Mouse (Mus musculus) embryonic stem cell, embryonic (primary cell): ENCODE measurements at regions not wholly inside any gene's neighbourhood (a gene's known extent, or its start where the extent isn't known, plus 50 kb on each side); places are given as distances from the start of the nearest gene placed in this dataset.

Experiments used
- CTCF ChIA-PET, 4 experiments: fragments of 300-600 bp in 2 of 4; fragments of 350-600 bp in 2 of 4; sonication (Branson Sonifier 250); formaldehyde crosslinking; loops; one replicate each; lab custom pipeline; 2022; ENCODE audit warnings: inconsistent platforms in 2 of 4; lab: Charles Lee
- POLR2A ChIA-PET, 4 experiments: fragments of 300-600 bp in 2 of 4; fragments of 350-600 bp in 2 of 4; sonication (Branson Sonifier 250); formaldehyde crosslinking; loops; one replicate each; lab custom pipeline; 2022; ENCODE audit warnings: antibody characterized with exemption in 4 of 4, inconsistent platforms in 1 of 4; lab: Charles Lee

GRCm38 (mm10) chr14:98768845-98769244, 225.3 kb downstream of the Rpl36a-ps1 start:
- CTCF ChIA-PET: no interaction called here

GRCm38 (mm10) chr14:98767481-98767880, 226.6 kb downstream of the Rpl36a-ps1 start:
- CTCF ChIA-PET: no interaction called here
- POLR2A ChIA-PET: no interaction called here

More at GRCm38 (mm10) chr14:98768845-98769244, 225.3 kb downstream of the Rpl36a-ps1 start:
- POLR2A ChIA-PET: no interaction called here

GRCm38 (mm10) chr14:98765358-98765757, 228.8 kb downstream of the Rpl36a-ps1 start:
- ChIA-PET POLR2A (no interaction called here), CTCF (no interaction called here)

- POLR2A ChIA-PET: no interaction called here
- CTCF ChIA-PET: interaction anchor here in 2 of 4 experiments (0.6 kb wide), 2 partner anchors 136 to 879 kb away, joined by 3 to 6 read pairs; no protein-coding TSS in a partner anchor
These were observed 243.4 kb downstream of the Rpl36a-ps1 start for GRCm38 (mm10) chr14:98750766-98751165.

- CTCF ChIA-PET: no interaction called here
- POLR2A ChIA-PET: no interaction called here
These were observed 244.8 kb downstream of the Rpl36a-ps1 start for GRCm38 (mm10) chr14:98749086-98750027.

- POLR2A ChIA-PET: no interaction called here
- CTCF ChIA-PET: no interaction called here
These were observed 246.9 kb downstream of the Rpl36a-ps1 start for GRCm38 (mm10) chr14:98747159-98747775.

- POLR2A ChIA-PET: interaction anchor here in 1 of 4 experiments (0.6 kb wide), 1 partner anchor 86 kb away, joined by 3 read pairs; no protein-coding TSS in a partner anchor
- CTCF ChIA-PET: no interaction called here
These were observed 263.7 kb downstream of the Rpl36a-ps1 start for GRCm38 (mm10) chr14:98730375-98730774.

- CTCF ChIA-PET: no interaction called here
- POLR2A ChIA-PET: no interaction called here
These were observed 265.3 kb downstream of the Rpl36a-ps1 start for GRCm38 (mm10) chr14:98728863-98729262.

GRCm38 (mm10) chr14:98722481-98722880, 271.6 kb downstream of the Rpl36a-ps1 start:
- ChIA-PET POLR2A (no interaction called here), CTCF (no interaction called here)

- ChIA-PET CTCF (no interaction called here), POLR2A (no interaction called here)
These were observed 273.1 kb downstream of the Rpl36a-ps1 start for GRCm38 (mm10) chr14:98721033-98721432.

GRCm38 (mm10) chr14:98708045-98708444, 286.1 kb downstream of the Rpl36a-ps1 start:
- ChIA-PET CTCF (no interaction called here), POLR2A (no interaction called here)

GRCm38 (mm10) chr14:98707574-98707973, 286.5 kb downstream of the Rpl36a-ps1 start:
- POLR2A ChIA-PET: no interaction called here
- CTCF ChIA-PET: no interaction called here

GRCm38 (mm10) chr14:98703289-98703688, 290.8 kb downstream of the Rpl36a-ps1 start:
- ChIA-PET POLR2A (no interaction called here), CTCF (no interaction called here)

GRCm38 (mm10) chr14:98656533-98656932, 337.6 kb downstream of the Rpl36a-ps1 start:
- POLR2A ChIA-PET: no interaction called here
- CTCF ChIA-PET: no interaction called here

- POLR2A ChIA-PET: no interaction called here
- CTCF ChIA-PET: no interaction called here
These were observed 339.8 kb downstream of the Rpl36a-ps1 start for GRCm38 (mm10) chr14:98654191-98654809.

GRCm38 (mm10) chr14:98651221-98651620, 342.9 kb downstream of the Rpl36a-ps1 start:
- ChIA-PET CTCF (no interaction called here), POLR2A (no interaction called here)

GRCm38 (mm10) chr14:98650520-98650919, 343.6 kb downstream of the Rpl36a-ps1 start:
- POLR2A ChIA-PET: no interaction called here
- CTCF ChIA-PET: no interaction called here

GRCm38 (mm10) chr14:98647614-98648013, 346.5 kb downstream of the Rpl36a-ps1 start:
- ChIA-PET POLR2A (no interaction called here), CTCF (no interaction called here)

- ChIA-PET POLR2A (no interaction called here), CTCF (no interaction called here)
These were observed 350.4 kb downstream of the Rpl36a-ps1 start for GRCm38 (mm10) chr14:98643756-98644155.
